In genomic region chr13:43546861-43547260, GRCm38 (mm10) we compare ENCODE assay signal across 9 mouse cellular contexts. TPM values are rescaled to one million over a fixed set of nuclear protein-coding genes. Genes with fewer than 3 reads are reported as not detected.
DNase-seq lines count a peak whose midpoint lies in the region; ATAC-seq and TF ChIP-seq lines count a peak whose summit lies in the region.
"Had no signal": no experiment of that assay in that cellular context is flagged by ENCODE, and none has a peak within 500 bp of the region (broad histone marks: within the 10 kb centered on the region; RNA-seq: fewer than 3 reads in every experiment).

No protein-coding gene starts in this region.

- H3K36me3 ChIP-seq in midbrain, embryonic 10.5 days, result peaks cover 35% of the 10 kb centered on the region
- peaks cover 11% of the 10 kb centered on the region for H3K36me3 ChIP-seq in midbrain, embryonic 16.5 days (ENCODE audit: control insufficient read depth, insufficient read depth, low read length)
- H3K36me3 ChIP-seq in kidney, postnatal 0 days (ENCODE audit: insufficient read depth, low read length), result peaks cover 34% of the 10 kb centered on the region
- H3K36me3 ChIP-seq in liver, embryonic 13.5 days, result peaks cover 31% of the 10 kb centered on the region

- H3K4me3 ChIP-seq in midbrain, embryonic 10.5 days, result no peak overlapping the region
- no peak overlapping the region for H3K4me3 ChIP-seq in midbrain, embryonic 16.5 days (ENCODE audit: low read depth, low read length)
- no peak overlapping the region for H3K4me3 ChIP-seq in kidney, postnatal 0 days (replicated peaks; ENCODE audit: low read depth, low read length)
- H3K4me3 ChIP-seq in liver, embryonic 13.5 days (replicated peaks), result no peak overlapping the region
- H3K4me3 ChIP-seq: erythroblast, embryonic 14.5 days had no signal

- H3K9me3 ChIP-seq in midbrain, embryonic 10.5 days (replicated peaks), result no peaks in the 10 kb centered on the region
- no peaks in the 10 kb centered on the region for H3K9me3 ChIP-seq in midbrain, embryonic 16.5 days (replicated peaks; ENCODE audit: control insufficient read depth, low read length, poor library complexity, severe bottlenecking)
- H3K9me3 ChIP-seq in kidney, postnatal 0 days (replicated peaks; ENCODE audit: low read length), result no peaks in the 10 kb centered on the region
- no peaks in the 10 kb centered on the region for H3K9me3 ChIP-seq in liver, embryonic 13.5 days (replicated peaks)

- ATAC-seq in midbrain, embryonic 16.5 days, result no peak
- peak; percentile 59; the same call in 1 of the 2 replicates for ATAC-seq in cerebellum, adult (ENCODE audit: insufficient number of reproducible peaks, low FRiP score, low TSS enrichment)
- no peak for ATAC-seq in kidney, postnatal 0 days (replicated peaks; ENCODE audit: low FRiP score, low read depth)
- ATAC-seq in liver, embryonic 13.5 days (ENCODE audit: low read depth), result no peak

- peak; percentile 73 for DNase-seq in midbrain, embryonic 10.5 days (ENCODE audit: low spot score)
- peak; percentile 75 to 94 for DNase-seq in frontal cortex, adult 2 months (ENCODE audit: extremely low spot score in 1 of 2, low spot score in 1 of 2)
- DNase-seq in kidney, postnatal 0 days (ENCODE audit: low spot score), result peak; percentile 84
- peak; percentile 45 for DNase-seq in liver, embryonic 13.5 days
- DNase-seq in ovary, postnatal 36 days (ENCODE audit: low spot score), result peak; percentile 59
- peak; percentile 80 for DNase-seq in thymus, postnatal 14 days

- TF ChIP-seq CTCF in kidney, postnatal 0 days (IDR thresholded peaks at IDR 0.05; ENCODE audit: low read depth), result peak; percentile 97

- no peaks in the 10 kb centered on the region for H3K27me3 ChIP-seq in midbrain, embryonic 10.5 days (ENCODE audit: low read depth, poor library complexity, severe bottlenecking)
- H3K27me3 ChIP-seq in midbrain, embryonic 16.5 days (ENCODE audit: control insufficient read depth, insufficient read depth, low read depth, low read length), result no peaks in the 10 kb centered on the region
- no peaks in the 10 kb centered on the region for H3K27me3 ChIP-seq in kidney, postnatal 0 days (ENCODE audit: insufficient read depth, low read length)
- no peaks in the 10 kb centered on the region for H3K27me3 ChIP-seq in liver, embryonic 13.5 days

- 47% methylated on average over 3 of the region's 3 CpGs for WGBS in midbrain, embryonic 10.5 days
- WGBS in midbrain, embryonic 16.5 days, result 38% methylated on average over 3 of the region's 3 CpGs
- WGBS in kidney, postnatal 0 days, result 23% methylated on average over 3 of the region's 3 CpGs
- 24% methylated on average over 3 of the region's 3 CpGs for WGBS in liver, embryonic 13.5 days (ENCODE audit: insufficient replicate concordance)

- no peaks in the 10 kb centered on the region for H3K4me1 ChIP-seq in midbrain, embryonic 10.5 days
- no peaks in the 10 kb centered on the region for H3K4me1 ChIP-seq in midbrain, embryonic 16.5 days (ENCODE audit: control insufficient read depth, insufficient read depth, low read length)
- H3K4me1 ChIP-seq in kidney, postnatal 0 days (replicated peaks; ENCODE audit: insufficient read depth, low read length), result no peaks in the 10 kb centered on the region
- H3K4me1 ChIP-seq in liver, embryonic 13.5 days (replicated peaks), result no peaks in the 10 kb centered on the region

- H3K9ac ChIP-seq in midbrain, embryonic 16.5 days (ENCODE audit: low read depth, low read length), result no peak overlapping the region
- no peak overlapping the region for H3K9ac ChIP-seq in kidney, postnatal 0 days (ENCODE audit: low read depth, low read length)
- H3K9ac ChIP-seq in liver, embryonic 13.5 days, result no peak overlapping the region

- H3K27ac ChIP-seq in midbrain, embryonic 10.5 days (replicated peaks), result no peak overlapping the region
- H3K27ac ChIP-seq in midbrain, embryonic 16.5 days (ENCODE audit: low read length), result no peak overlapping the region
- no peak overlapping the region for H3K27ac ChIP-seq in kidney, postnatal 0 days
- no peak overlapping the region for H3K27ac ChIP-seq in liver, embryonic 13.5 days

- no peak overlapping the region for H3K4me2 ChIP-seq in midbrain, embryonic 16.5 days (ENCODE audit: low read length)
- H3K4me2 ChIP-seq in kidney, postnatal 0 days (ENCODE audit: low read length), result no peak overlapping the region
- no peak overlapping the region for H3K4me2 ChIP-seq in liver, embryonic 13.5 days

RNA-seq across cellular contexts. Expression of gene Mcur1, which starts 13.1 kb away (rescaled TPM):
- 8.1 and 10.4 TPM in 2 replicates for polyA plus RNA-seq in midbrain, embryonic 10.5 days (2016; fragmentation: Nextera tagmentation; extraction: Ambion mirVana)
- polyA plus RNA-seq in midbrain, embryonic 16.5 days (2015; fragmentation: Nextera tagmentation; extraction: Ambion mirVana), result 5.6 and 6.2 TPM in 2 replicates
- polyA plus RNA-seq in frontal cortex, adult 2 months (2012; rRNA removed), result 24.3 and 24.7 TPM in 2 replicates
- 37.0 and 37.3 TPM in 2 replicates for polyA plus RNA-seq in kidney, postnatal 0 days (2015; fragmentation: Nextera tagmentation; extraction: Ambion mirVana)
- polyA plus RNA-seq in liver, embryonic 13.5 days (2015; fragmentation: Nextera tagmentation; extraction: Ambion mirVana), result 5.4 and 6.0 TPM in 2 replicates
